Comparison of ENCODE assay signal across 31 mouse cellular contexts in the genomic region with DNA sequence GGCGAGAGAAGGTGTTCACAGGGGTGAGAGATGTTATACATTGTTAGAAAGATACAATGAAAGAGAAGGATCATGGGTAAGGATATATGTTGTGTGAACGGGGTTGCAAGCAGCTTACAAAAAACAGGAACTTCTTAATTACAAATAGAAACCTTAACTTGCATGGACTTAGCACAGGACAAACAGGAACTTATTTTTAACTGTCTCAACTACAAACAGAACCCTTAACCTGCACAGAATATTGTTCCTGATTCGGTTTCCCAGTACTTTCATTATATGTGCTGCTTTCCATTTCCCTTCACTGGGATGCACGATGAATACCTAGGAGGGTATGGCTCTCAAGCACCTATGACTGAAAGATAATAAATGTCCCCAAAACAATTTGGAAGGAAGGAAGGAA. TPM values are rescaled to one million over a fixed set of nuclear protein-coding genes. Genes with fewer than 3 reads are reported as not detected.
A peak's percentile ranks its signal among the peaks of the same experiment; 100 is the strongest.
DNase-seq lines count a peak whose midpoint lies in the region; ATAC-seq and TF ChIP-seq lines count a peak whose summit lies in the region.
"Had no signal": no experiment of that assay in that cellular context is flagged by ENCODE, and none has a peak within 500 bp of the region (broad histone marks: within the 10 kb centered on the region; RNA-seq: fewer than 3 reads in every experiment).

No protein-coding gene starts in this region.

- no peak overlapping the region for H3K9ac ChIP-seq in MEL (ENCODE audit: control insufficient read depth, low read depth, low read length, poor library complexity, severe bottlenecking)
- H3K9ac ChIP-seq in forebrain, embryonic 16.5 days (replicated peaks; ENCODE audit: low read depth, low read length): no peak overlapping the region
- H3K9ac ChIP-seq in heart, adult 2 months (ENCODE audit: low read depth, low read length): no peak overlapping the region
- no peak overlapping the region for H3K9ac ChIP-seq in midbrain, embryonic 15.5 days
- H3K9ac ChIP-seq: embryonic facial prominence, embryonic 12.5 days; forebrain, embryonic 13.5 days; forebrain, embryonic 15.5 days had no signal

- no peak overlapping the region for H3K27ac ChIP-seq in MEL (ENCODE audit: control insufficient read depth, low read depth, low read length)
- no peak overlapping the region for H3K27ac ChIP-seq in forebrain, embryonic 16.5 days (ENCODE audit: low read length)
- H3K27ac ChIP-seq in heart, adult 2 months: no peak overlapping the region
- no peak overlapping the region for H3K27ac ChIP-seq in midbrain, embryonic 15.5 days
- H3K27ac ChIP-seq: embryonic facial prominence, embryonic 10.5 days; embryonic facial prominence, embryonic 12.5 days; forebrain, embryonic 13.5 days; forebrain, embryonic 15.5 days had no signal

- TF ChIP-seq EP300 in MEL (IDR thresholded peaks at IDR 0.05; ENCODE audit: low read depth in 1 of 2, low read length in 2 of 2): no peak
- no peak for TF ChIP-seq EP300 in heart, adult 2 months (IDR thresholded peaks at IDR 0.05; ENCODE audit: insufficient read depth, low read depth, low read length)

- TF ChIP-seq CTCF in MEL (IDR thresholded peaks at IDR 0.05 in 2 of 3, conservative IDR thresholded peaks at IDR 0.05 in 1 of 3; ENCODE audit: control insufficient read depth in 1 of 3, insufficient read depth in 1 of 3, low read depth in 2 of 3, low read length in 3 of 3, poor library complexity in 1 of 3, severe bottlenecking in 1 of 3): no peak
- no peak for TF ChIP-seq CTCF in heart, adult 2 months (IDR thresholded peaks at IDR 0.05)

- intact Hi-C loops in heart, adult 2 months (cut with DNase I): no loop called here

- H3K4me1 ChIP-seq in MEL (ENCODE audit: control insufficient read depth in 1 of 2, insufficient read depth in 2 of 2, low read length in 2 of 2): no peaks in the 10 kb centered on the region
- H3K4me1 ChIP-seq in forebrain, embryonic 16.5 days (replicated peaks; ENCODE audit: control insufficient read depth, insufficient read depth, low read length): no peaks in the 10 kb centered on the region
- peaks cover 3% of the 10 kb centered on the region for H3K4me1 ChIP-seq in heart, adult 2 months (ENCODE audit: control insufficient read depth, insufficient read depth, low read length)
- H3K4me1 ChIP-seq in midbrain, embryonic 15.5 days: no peaks in the 10 kb centered on the region
- H3K4me1 ChIP-seq: forebrain, embryonic 13.5 days; forebrain, embryonic 15.5 days had no signal

- peak; percentile 58 for ATAC-seq in common myeloid progenitor, adult 5-6 weeks (replicated peaks; ENCODE audit: low read depth, poor library complexity, severe bottlenecking)
- peak; percentile 86 for ATAC-seq in megakaryocyte, adult 5-6 weeks (ENCODE audit: poor library complexity, severe bottlenecking)
- peak; percentile 59; the same call in 1 of the 2 replicates for ATAC-seq in monocyte, adult 5-6 weeks (replicated peaks; ENCODE audit: insufficient number of reproducible peaks, low FRiP score, low TSS enrichment, poor library complexity, severe bottlenecking)
- ATAC-seq in forebrain, embryonic 16.5 days: no peak
- ATAC-seq in midbrain, embryonic 15.5 days (replicated peaks): no peak
- ATAC-seq: activated CD4-positive, CD25-positive, alpha-beta regulatory T cell, adult 4 months; CD4-positive, CD25-positive, alpha-beta regulatory T cell, adult 4 months; forebrain, embryonic 13.5 days; forebrain, embryonic 15.5 days; Patski had no signal

- H3K4me3 ChIP-seq in MEL (ENCODE audit: control insufficient read depth in 1 of 2, insufficient read depth in 1 of 2, low read depth in 2 of 2, low read length in 2 of 2): no peak overlapping the region
- no peak overlapping the region for H3K4me3 ChIP-seq in forebrain, embryonic 16.5 days (replicated peaks; ENCODE audit: low read length)
- H3K4me3 ChIP-seq in heart, adult 2 months: no peak overlapping the region
- H3K4me3 ChIP-seq in midbrain, embryonic 15.5 days: no peak overlapping the region
- H3K4me3 ChIP-seq: embryonic facial prominence, embryonic 10.5 days; embryonic facial prominence, embryonic 12.5 days; forebrain, embryonic 13.5 days; forebrain, embryonic 15.5 days had no signal

- H3K27me3 ChIP-seq in MEL (ENCODE audit: control insufficient read depth in 1 of 2, insufficient read depth in 2 of 2, low read length in 2 of 2): no peaks in the 10 kb centered on the region
- no peaks in the 10 kb centered on the region for H3K27me3 ChIP-seq in forebrain, embryonic 16.5 days (replicated peaks; ENCODE audit: control insufficient read depth, insufficient read depth, low read length)
- H3K27me3 ChIP-seq in heart, adult 2 months (ENCODE audit: control insufficient read depth, insufficient read depth, low read length): no peaks in the 10 kb centered on the region
- no peaks in the 10 kb centered on the region for H3K27me3 ChIP-seq in midbrain, embryonic 15.5 days (replicated peaks)
- H3K27me3 ChIP-seq: CH12.LX; embryonic facial prominence, embryonic 12.5 days; forebrain, embryonic 13.5 days; forebrain, embryonic 15.5 days; Patski had no signal

- DNase-seq in MEL (ENCODE audit: low read depth, low spot score): peak; percentile 49
- no peak for DNase-seq in heart, adult 2 months
- DNase-seq: adrenal gland, adult 8-10 months; adrenal gland, postnatal 14 days; adrenal gland, postnatal 36 days; B cell, adult 2 months; cerebellum, adult 11 months; cerebellum, adult 18-20 months; cerebellum, adult 8-10 months; cerebellum, adult 9-11 months; cerebellum, postnatal 14 days; cerebellum, postnatal 36 days had no signal

- no peaks in the 10 kb centered on the region for H3K9me3 ChIP-seq in MEL (replicated peaks; ENCODE audit: insufficient read depth, low read length)
- H3K9me3 ChIP-seq in forebrain, embryonic 16.5 days (ENCODE audit: control insufficient read depth, low read length): no peaks in the 10 kb centered on the region
- no peaks in the 10 kb centered on the region for H3K9me3 ChIP-seq in midbrain, embryonic 15.5 days
- H3K9me3 ChIP-seq: embryonic facial prominence, embryonic 10.5 days; embryonic facial prominence, embryonic 12.5 days; forebrain, embryonic 13.5 days; forebrain, embryonic 15.5 days; G1E had no signal

- H3K79me2 ChIP-seq in MEL (ENCODE audit: control insufficient read depth, insufficient read depth, low read length, poor library complexity): no peaks in the 10 kb centered on the region
- no peaks in the 10 kb centered on the region for H3K79me2 ChIP-seq in heart, adult 2 months (replicated peaks; ENCODE audit: control insufficient read depth, insufficient read depth, low read length)

- no peak for TF ChIP-seq POLR2A in MEL (IDR thresholded peaks at IDR 0.05; ENCODE audit: control insufficient read depth in 1 of 2, insufficient read depth in 1 of 2, low read depth in 1 of 2, low read length in 2 of 2, poor library complexity in 1 of 2)
- TF ChIP-seq POLR2A in heart, adult 2 months (IDR thresholded peaks at IDR 0.05; ENCODE audit: insufficient read depth, low read depth, low read length): no peak

- WGBS in forebrain, embryonic 16.5 days: 88% methylated on average over 4 of the region's 4 CpGs
- 91% methylated on average over 4 of the region's 4 CpGs for WGBS in heart, adult 2 months
- 94% methylated on average over 4 of the region's 4 CpGs for WGBS in midbrain, embryonic 15.5 days

- no peak overlapping the region for H3K4me2 ChIP-seq in forebrain, embryonic 16.5 days (ENCODE audit: low read length)
- H3K4me2 ChIP-seq in midbrain, embryonic 15.5 days: no peak overlapping the region
- H3K4me2 ChIP-seq: embryonic facial prominence, embryonic 12.5 days; forebrain, embryonic 13.5 days; forebrain, embryonic 15.5 days had no signal

- H3K36me3 ChIP-seq in MEL (ENCODE audit: control insufficient read depth in 1 of 2, insufficient read depth in 2 of 2, low read length in 2 of 2): peaks cover 0 to 2% of the 10 kb centered on the region in 2 experiments; a peak in 1 of 4 replicates
- H3K36me3 ChIP-seq in forebrain, embryonic 16.5 days (ENCODE audit: control insufficient read depth, insufficient read depth): peaks cover 6% of the 10 kb centered on the region
- no peaks in the 10 kb centered on the region for H3K36me3 ChIP-seq in heart, adult 2 months (ENCODE audit: control insufficient read depth, insufficient read depth, low read length)
- H3K36me3 ChIP-seq in midbrain, embryonic 15.5 days (replicated peaks): peaks cover 12% of the 10 kb centered on the region; the same call in 1 of the 2 replicates
- H3K36me3 ChIP-seq: G1E had no signal

- no peak for TF ChIP-seq RAD21 in MEL (IDR thresholded peaks at IDR 0.05; ENCODE audit: low read depth, low read length)

RNA-seq across cellular contexts. Expression of gene Pstpip1, which starts 21.8 kb away (rescaled TPM):
- total RNA-seq in MEL (2012; rRNA removed): 0.04 TPM in 1 of 2 replicates, not detected in the other
- under 1 TPM in 1 of 2 experiments, not detected in 1; 0.22 TPM for polyA plus RNA-seq in MEL (2012; ENCODE audit: insufficient read depth in 1 of 2, insufficient read length in 2 of 2, low read depth in 1 of 2, low replicate concordance in 2 of 2, missing spikeins in 1 of 2)
- 37.1 and 64.6 TPM in 2 replicates for total RNA-seq in common myeloid progenitor, adult 5-6 weeks (2017)
- 59.2 and 61.2 TPM in 2 replicates for total RNA-seq in megakaryocyte, adult 5-6 weeks (2015)
- total RNA-seq in megakaryocyte, adult 5-6 weeks (2017): 223 and 227 TPM in 2 replicates
- total RNA-seq in monocyte, adult 5-6 weeks (2017): 114 to 190 TPM (median 131 TPM) in 3 replicates
- 0.29 and 0.70 TPM in 2 replicates for polyA plus RNA-seq in forebrain, embryonic 16.5 days (2015; fragmentation: Nextera tagmentation; extraction: Ambion mirVana)
- 1 to 10 TPM; 1.5 TPM for total RNA-seq in heart, adult 2 months (2021)
- polyA plus RNA-seq in heart, adult 2 months (2012; rRNA removed): 2.8 and 4.0 TPM in 2 replicates
- polyA plus RNA-seq in midbrain, embryonic 15.5 days (2015; fragmentation: Nextera tagmentation; extraction: Ambion mirVana): 0.58 and 0.73 TPM in 2 replicates
- total RNA-seq: G1E had no signal

RNA-seq across cellular contexts. Expression of gene Rcn2, which starts 26.3 kb away (rescaled TPM):
- 22.7 and 28.6 TPM in 2 replicates for total RNA-seq in MEL (2012; rRNA removed)
- 10 to 100 TPM in 1 of 2 experiments, not detected in 1; 16.9 TPM for polyA plus RNA-seq in MEL (2012; ENCODE audit: insufficient read depth in 1 of 2, insufficient read length in 2 of 2, low read depth in 1 of 2, low replicate concordance in 2 of 2, missing spikeins in 1 of 2)
- 61.2 and 66.6 TPM in 2 replicates for total RNA-seq in common myeloid progenitor, adult 5-6 weeks (2017)
- 42.7 and 43.2 TPM in 2 replicates for total RNA-seq in megakaryocyte, adult 5-6 weeks (2015)
- total RNA-seq in megakaryocyte, adult 5-6 weeks (2017): 26.9 and 28.2 TPM in 2 replicates
- 19.6 to 27.3 TPM (median 26.5 TPM) in 3 replicates for total RNA-seq in monocyte, adult 5-6 weeks (2017)
- 268 and 301 TPM in 2 replicates for polyA plus RNA-seq in forebrain, embryonic 16.5 days (2015; fragmentation: Nextera tagmentation; extraction: Ambion mirVana)
- 10 to 100 TPM; 31.0 to 31.9 TPM for total RNA-seq in heart, adult 2 months (2021)
- 17.1 and 32.4 TPM in 2 replicates for polyA plus RNA-seq in heart, adult 2 months (2012; rRNA removed)
- polyA plus RNA-seq in midbrain, embryonic 15.5 days (2015; fragmentation: Nextera tagmentation; extraction: Ambion mirVana): 266 and 276 TPM in 2 replicates

RNA-seq across cellular contexts. Expression of gene 4930563M21Rik, which starts 57.6 kb away (rescaled TPM):
- total RNA-seq in MEL (2012; rRNA removed): not detected in 2 replicates
- polyA plus RNA-seq in MEL (2012; ENCODE audit: insufficient read depth in 1 of 2, insufficient read length in 2 of 2, low read depth in 1 of 2, low replicate concordance in 2 of 2, missing spikeins in 1 of 2): not detected
- not detected in 2 replicates for total RNA-seq in common myeloid progenitor, adult 5-6 weeks (2017)
- total RNA-seq in megakaryocyte, adult 5-6 weeks (2015): not detected in 2 replicates
- total RNA-seq in megakaryocyte, adult 5-6 weeks (2017): not detected in 2 replicates
- total RNA-seq in monocyte, adult 5-6 weeks (2017): not detected in 3 replicates
- polyA plus RNA-seq in forebrain, embryonic 16.5 days (2015; fragmentation: Nextera tagmentation; extraction: Ambion mirVana): not detected in 2 replicates
- total RNA-seq in heart, adult 2 months (2021): not detected
- polyA plus RNA-seq in heart, adult 2 months (2012; rRNA removed): not detected in 2 replicates
- polyA plus RNA-seq in midbrain, embryonic 15.5 days (2015; fragmentation: Nextera tagmentation; extraction: Ambion mirVana): not detected in 2 replicates
- total RNA-seq: adrenal gland, adult 18-20 months; adrenal gland, adult 8-10 months; adrenal gland, postnatal 14 days; adrenal gland, postnatal 36 days; CH12.LX; G1E had no signal
- polyA plus RNA-seq: activated CD4-positive, CD25-positive, alpha-beta regulatory T cell, adult 4 months; brain, embryonic 14.5 days; CD4-positive, CD25-positive, alpha-beta regulatory T cell, adult 4 months; cortical plate, adult 2 months; embryonic facial prominence, embryonic 12.5 days; embryonic facial prominence, embryonic 14.5 days; forebrain, embryonic 11.5 days; forebrain, embryonic 13.5 days; forebrain, embryonic 15.5 days; G1E; Patski had no signal

Comparison
In these comparisons a context has a peak if more than half of its experiments do, and no peak if none do; other contexts are left out.
1. ATAC-seq: peak in common myeloid progenitor, adult 5-6 weeks (single experiment), megakaryocyte, adult 5-6 weeks (single experiment) and monocyte, adult 5-6 weeks (single experiment); none in forebrain, embryonic 16.5 days (single experiment) and midbrain, embryonic 15.5 days (single experiment).
2. RNA of gene Pstpip1, which starts 21.8 kb away (total RNA-seq): 59.2 to 227 TPM in megakaryocyte, adult 5-6 weeks, 114 to 190 TPM in monocyte, adult 5-6 weeks and 37.1 to 64.6 TPM in common myeloid progenitor, adult 5-6 weeks; 1.5 TPM in heart, adult 2 months and 0.04 TPM in MEL; every median in the first group is over 10 times any median in the second.